14 mouse cellular contexts compared by ENCODE assay signal in the genomic region with DNA sequence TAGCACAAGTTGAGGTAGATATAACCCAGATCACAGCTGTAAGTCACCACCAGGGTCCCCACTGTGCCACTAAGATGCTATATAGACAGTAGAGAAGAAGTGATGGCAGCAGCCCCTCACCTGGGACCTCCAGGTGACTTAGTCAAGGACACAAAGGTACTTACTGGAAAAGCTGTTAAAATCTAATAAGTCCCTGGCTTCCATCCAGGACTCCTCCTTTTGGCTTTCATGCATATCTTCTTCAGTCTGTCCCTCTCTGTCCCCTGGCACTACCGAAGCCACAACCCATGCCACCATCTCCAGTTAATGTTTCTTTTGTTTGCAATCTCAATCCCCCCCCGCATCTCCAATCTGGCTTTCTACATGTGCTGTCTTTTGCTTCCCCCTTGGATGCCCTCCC.
"Had no signal": no experiment of that assay in that cellular context is flagged by ENCODE, and none has a peak within 500 bp of the region (broad histone marks: within the 10 kb centered on the region; RNA-seq: fewer than 3 reads in every experiment).

No protein-coding gene starts in this region.

- ATAC-seq: liver, embryonic 12.5 days had no signal

- H3K36me3 ChIP-seq: limb, embryonic 15.5 days; liver, embryonic 12.5 days; midbrain, embryonic 10.5 days; neural tube, embryonic 15.5 days had no signal

- H3K27me3 ChIP-seq: limb, embryonic 15.5 days; liver, embryonic 12.5 days had no signal

- DNase-seq: left cerebral cortex, postnatal 4 days; lung, embryonic 14.5 days; lung, postnatal 10 days; lung, postnatal 4 days; midbrain, embryonic 14.5 days; right cerebral cortex, postnatal 25 days; thymus, adult 2 months; thymus, postnatal 25 days had no signal

- H3K9ac ChIP-seq: limb, embryonic 15.5 days; liver, embryonic 12.5 days; lung, embryonic 14.5 days; neural tube, embryonic 15.5 days had no signal

- H3K4me3 ChIP-seq: limb, embryonic 15.5 days; liver, embryonic 12.5 days; midbrain, embryonic 10.5 days; myocyte; neural tube, embryonic 15.5 days had no signal

- H3K4me2 ChIP-seq: limb, embryonic 15.5 days; liver, embryonic 12.5 days; lung, embryonic 14.5 days; neural tube, embryonic 15.5 days had no signal

- H3K27ac ChIP-seq: kidney, postnatal 0 days; limb, embryonic 15.5 days; liver, embryonic 12.5 days; midbrain, embryonic 10.5 days; neural tube, embryonic 15.5 days had no signal

- H3K9me3 ChIP-seq: limb, embryonic 15.5 days; liver, embryonic 12.5 days; midbrain, embryonic 10.5 days; neural tube, embryonic 15.5 days had no signal
